Mouse (Mus musculus): Measurements from ENCODE around the gene Cst3.

GRCm38 (mm10) chr2:148838075-148838777, 37.3 kb downstream of the Cst3 start:
- no peak for TF ChIP-seq POLR2A (IDR thresholded peaks at IDR 0.05; ENCODE audit: insufficient read length, low read depth)
- TF ChIP-seq TCF3 (IDR thresholded peaks at IDR 0.05; ENCODE audit: insufficient read length, low read depth) = no peak
- no peak for TF ChIP-seq USF1 (IDR thresholded peaks at IDR 0.05; ENCODE audit: low read depth)
- TF ChIP-seq CEBPB (IDR thresholded peaks at IDR 0.05; ENCODE audit: insufficient read depth, poor library complexity, severe bottlenecking) = no peak
- TF ChIP-seq TCF12 (IDR thresholded peaks at IDR 0.05; ENCODE audit: insufficient read depth, poor library complexity, severe bottlenecking) = no peak
- TF ChIP-seq E2F4 (IDR thresholded peaks at IDR 0.05; ENCODE audit: insufficient read depth) = no peak
